Mouse (Mus musculus): ENCODE data around the gene AW549877. TPM values are rescaled to one million over a fixed set of nuclear protein-coding genes. Genes with fewer than 3 reads are reported as not detected.

The AW549877 gene
- polyA plus RNA-seq, 2 experiments: 7.2 to 7.4 TPM

- H3K27ac ChIP-seq: no peak overlapping the region
- 60% methylated on average over 3 of the region's 3 CpGs for WGBS (ENCODE audit: insufficient replicate concordance)
- no peaks in the 10 kb centered on the region for H3K36me3 ChIP-seq (replicated peaks; ENCODE audit: control insufficient read depth, insufficient read depth, low read depth)
- H3K9me3 ChIP-seq (ENCODE audit: control insufficient read depth, low read length): no peaks in the 10 kb centered on the region
- TF ChIP-seq CTCF (IDR thresholded peaks at IDR 0.05; ENCODE audit: low read depth): no peak
- no peak for TF ChIP-seq EP300 (IDR thresholded peaks at IDR 0.05; ENCODE audit: low read depth)
- H3K9ac ChIP-seq (replicated peaks): no peak overlapping the region
- no peak overlapping the region for H3K4me3 ChIP-seq (ENCODE audit: insufficient read depth in 1 of 2, low read depth in 2 of 2, low read length in 2 of 2)
- DNase-seq (ENCODE audit: low read depth in 3 of 3, low spot score in 3 of 3): no peak
- H3K27me3 ChIP-seq (ENCODE audit: control insufficient read depth, insufficient read depth, low read length): no peaks in the 10 kb centered on the region
- H3K4me2 ChIP-seq (ENCODE audit: low read depth): no peak overlapping the region
- H3K4me1 ChIP-seq (replicated peaks; ENCODE audit: control insufficient read depth in 2 of 2, insufficient read depth in 2 of 2, low read length in 1 of 2): no peaks in the 10 kb centered on the region
- no peak for ATAC-seq (ENCODE audit: insufficient read depth)
Observed at GRCm38 (mm10) chr15:3973300-3973699, 22.2 kb downstream of the AW549877 start.

- DNase-seq (ENCODE audit: low read depth in 3 of 3, low spot score in 3 of 3) (no peak), ATAC-seq (ENCODE audit: insufficient read depth) (no peak)
- Histone ChIP-seq H3K9ac (replicated peaks) (no peak overlapping the region), H3K4me2 (ENCODE audit: low read depth) (no peak overlapping the region), H3K9me3 (ENCODE audit: control insufficient read depth, low read length) (no peaks in the 10 kb centered on the region), H3K4me1 (replicated peaks; ENCODE audit: control insufficient read depth in 2 of 2, insufficient read depth in 2 of 2, low read length in 1 of 2) (no peaks in the 10 kb centered on the region), H3K27ac (no peak overlapping the region), H3K36me3 (replicated peaks; ENCODE audit: control insufficient read depth, insufficient read depth, low read depth) (no peaks in the 10 kb centered on the region), H3K4me3 (ENCODE audit: insufficient read depth in 1 of 2, low read depth in 2 of 2, low read length in 2 of 2) (no peak overlapping the region), H3K27me3 (ENCODE audit: control insufficient read depth, insufficient read depth, low read length) (no peaks in the 10 kb centered on the region)
- WGBS (ENCODE audit: insufficient replicate concordance): 85% methylated on average over 6 of the region's 6 CpGs
- TF ChIP-seq CTCF (IDR thresholded peaks at IDR 0.05; ENCODE audit: low read depth) (no peak), EP300 (IDR thresholded peaks at IDR 0.05; ENCODE audit: low read depth) (no peak)
Observed at GRCm38 (mm10) chr15:3970193-3970592, 25.4 kb downstream of the AW549877 start.

- Histone ChIP-seq H3K27me3 (ENCODE audit: control insufficient read depth, insufficient read depth, low read length) (no peaks in the 10 kb centered on the region), H3K36me3 (replicated peaks; ENCODE audit: control insufficient read depth, insufficient read depth, low read depth) (no peaks in the 10 kb centered on the region), H3K4me2 (ENCODE audit: low read depth) (no peak overlapping the region), H3K27ac (no peak overlapping the region), H3K4me3 (ENCODE audit: insufficient read depth in 1 of 2, low read depth in 2 of 2, low read length in 2 of 2) (no peak overlapping the region), H3K4me1 (replicated peaks; ENCODE audit: control insufficient read depth in 2 of 2, insufficient read depth in 2 of 2, low read length in 1 of 2) (no peaks in the 10 kb centered on the region), H3K9me3 (ENCODE audit: control insufficient read depth, low read length) (no peaks in the 10 kb centered on the region), H3K9ac (replicated peaks) (no peak overlapping the region)
- WGBS (ENCODE audit: insufficient replicate concordance): 69% methylated on average over 14 of the region's 14 CpGs
- no peak for TF ChIP-seq EP300 (IDR thresholded peaks at IDR 0.05; ENCODE audit: low read depth)
- TF ChIP-seq CTCF (IDR thresholded peaks at IDR 0.05; ENCODE audit: low read depth): no peak
- ATAC-seq (ENCODE audit: insufficient read depth): no peak
- no peak for DNase-seq (ENCODE audit: low read depth in 3 of 3, low spot score in 3 of 3)
Observed at GRCm38 (mm10) chr15:3969743-3970142, 25.8 kb downstream of the AW549877 start.

GRCm38 (mm10) chr15:3962251-3962650 is 33.3 kb downstream of the AW549877 start:
- no peak overlapping the region for H3K27ac ChIP-seq
- DNase-seq (ENCODE audit: low read depth in 3 of 3, low spot score in 3 of 3) (no peak), ATAC-seq (ENCODE audit: insufficient read depth) (no peak)
- no peaks in the 10 kb centered on the region for H3K36me3 ChIP-seq (replicated peaks; ENCODE audit: control insufficient read depth, insufficient read depth, low read depth)
- no peak overlapping the region for H3K4me2 ChIP-seq (ENCODE audit: low read depth)
- WGBS (ENCODE audit: insufficient replicate concordance): 67% methylated on average over 8 of the region's 8 CpGs
- H3K9ac ChIP-seq (replicated peaks): no peak overlapping the region
- no peak overlapping the region for H3K4me3 ChIP-seq (ENCODE audit: insufficient read depth in 1 of 2, low read depth in 2 of 2, low read length in 2 of 2)
- no peaks in the 10 kb centered on the region for H3K9me3 ChIP-seq (ENCODE audit: control insufficient read depth, low read length)
- no peaks in the 10 kb centered on the region for H3K4me1 ChIP-seq (replicated peaks; ENCODE audit: control insufficient read depth in 2 of 2, insufficient read depth in 2 of 2, low read length in 1 of 2)
- no peaks in the 10 kb centered on the region for H3K27me3 ChIP-seq (ENCODE audit: control insufficient read depth, insufficient read depth, low read length)
- no peak for TF ChIP-seq EP300 (IDR thresholded peaks at IDR 0.05; ENCODE audit: low read depth)
- TF ChIP-seq CTCF (IDR thresholded peaks at IDR 0.05; ENCODE audit: low read depth): no peak

- Histone ChIP-seq H3K27ac (no peak overlapping the region), H3K9me3 (ENCODE audit: control insufficient read depth, low read length) (no peaks in the 10 kb centered on the region), H3K4me1 (replicated peaks; ENCODE audit: control insufficient read depth in 2 of 2, insufficient read depth in 2 of 2, low read length in 1 of 2) (no peaks in the 10 kb centered on the region), H3K36me3 (replicated peaks; ENCODE audit: control insufficient read depth, insufficient read depth, low read depth) (no peaks in the 10 kb centered on the region), H3K27me3 (ENCODE audit: control insufficient read depth, insufficient read depth, low read length) (no peaks in the 10 kb centered on the region), H3K4me3 (ENCODE audit: insufficient read depth in 1 of 2, low read depth in 2 of 2, low read length in 2 of 2) (no peak overlapping the region), H3K9ac (replicated peaks) (no peak overlapping the region), H3K4me2 (ENCODE audit: low read depth) (no peak overlapping the region)
- no peak for TF ChIP-seq EP300 (IDR thresholded peaks at IDR 0.05; ENCODE audit: low read depth)
- TF ChIP-seq CTCF (IDR thresholded peaks at IDR 0.05; ENCODE audit: low read depth): no peak
- ATAC-seq (ENCODE audit: insufficient read depth): no peak
- 67% methylated on average over 1 of the region's 1 CpGs for WGBS (ENCODE audit: insufficient replicate concordance)
- no peak for DNase-seq (ENCODE audit: low read depth in 3 of 3, low spot score in 3 of 3)
Observed at GRCm38 (mm10) chr15:3960094-3960493, 35.5 kb downstream of the AW549877 start.

Measured in liver, embryonic 14.5 days (tissue).